Mouse (Mus musculus): ENCODE results near the gene Auh.

Gene Auh

DNA sequence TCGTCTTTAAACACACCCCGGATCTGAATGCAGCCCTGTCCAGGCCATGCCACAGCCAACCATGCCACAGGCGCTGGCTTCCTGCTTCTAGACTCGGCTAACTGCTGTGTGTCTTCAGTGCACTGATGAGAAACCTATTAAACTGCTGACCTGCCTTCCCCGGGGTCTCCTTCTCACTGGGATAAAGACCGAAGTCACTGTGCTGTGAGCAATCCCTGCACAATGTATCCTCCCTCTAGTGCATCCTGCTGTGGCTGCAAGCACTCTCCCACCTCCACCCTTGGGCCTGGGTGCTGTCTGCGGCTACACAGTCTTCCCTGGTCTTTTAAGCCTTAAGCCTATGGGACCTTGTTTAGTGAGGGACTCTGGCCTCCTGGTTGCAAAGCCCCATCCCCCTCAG, 50.7 kb downstream of the Auh start:
- no peak for DNase-seq (ENCODE audit: low spot score)

DNA sequence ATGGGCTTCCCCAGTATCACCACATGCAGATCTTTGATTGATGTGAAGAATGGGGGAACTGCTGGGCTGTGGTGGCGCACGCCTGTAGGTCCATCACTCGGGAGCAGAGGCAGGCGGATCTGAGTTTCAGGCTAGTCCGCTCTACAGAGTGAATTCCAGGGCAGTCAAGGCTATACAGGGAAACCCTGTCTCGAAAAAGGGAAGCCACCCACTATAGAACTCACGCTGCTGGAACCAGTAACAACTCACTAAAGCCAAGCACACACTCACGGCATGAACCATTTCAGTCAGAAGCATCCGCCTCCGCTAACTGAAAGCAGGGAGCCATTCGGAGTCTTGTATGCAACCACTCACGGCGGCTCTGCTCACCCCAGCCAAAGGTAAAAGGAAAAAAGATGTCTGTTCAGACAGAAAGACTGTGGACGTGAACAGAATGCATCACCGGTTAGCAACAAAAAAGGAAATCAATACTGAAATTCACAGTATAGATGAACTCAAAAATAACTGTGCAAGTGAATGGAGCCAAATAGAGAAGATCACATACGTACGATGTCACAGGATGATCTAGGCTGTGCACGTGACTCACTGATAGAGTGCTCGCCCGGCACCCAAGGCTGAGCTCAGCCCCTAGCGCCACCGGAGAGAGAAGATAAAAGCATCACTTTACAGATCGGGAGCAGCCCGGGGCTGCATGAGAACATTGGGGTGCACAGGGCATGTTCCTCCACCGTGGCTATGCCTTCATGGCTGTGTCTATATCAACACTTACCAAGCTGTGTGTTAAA, 53.7 kb downstream of the Auh start:
- DNase-seq (ENCODE audit: low spot score), result no peak

DNA sequence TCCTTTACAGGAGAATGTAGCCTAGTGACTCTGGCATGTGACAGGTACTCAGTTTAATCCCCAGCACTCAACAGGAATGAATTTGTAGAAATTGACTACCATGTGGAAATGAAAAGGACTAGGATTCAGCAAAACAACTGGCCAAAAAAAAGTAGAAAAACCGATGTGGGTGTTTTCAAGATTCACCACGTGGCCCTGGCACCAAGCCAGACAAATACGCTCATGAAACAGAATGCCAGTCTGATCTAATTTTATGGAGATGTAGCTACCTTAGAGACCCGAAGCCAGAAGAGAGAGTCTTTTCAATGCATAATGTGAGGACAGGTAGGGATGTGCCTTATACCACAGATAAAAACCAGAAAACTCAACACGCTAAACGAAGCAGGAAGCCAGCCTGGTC, 54.4 kb downstream of the Auh start:
- no peak for DNase-seq (ENCODE audit: low spot score)

DNA sequence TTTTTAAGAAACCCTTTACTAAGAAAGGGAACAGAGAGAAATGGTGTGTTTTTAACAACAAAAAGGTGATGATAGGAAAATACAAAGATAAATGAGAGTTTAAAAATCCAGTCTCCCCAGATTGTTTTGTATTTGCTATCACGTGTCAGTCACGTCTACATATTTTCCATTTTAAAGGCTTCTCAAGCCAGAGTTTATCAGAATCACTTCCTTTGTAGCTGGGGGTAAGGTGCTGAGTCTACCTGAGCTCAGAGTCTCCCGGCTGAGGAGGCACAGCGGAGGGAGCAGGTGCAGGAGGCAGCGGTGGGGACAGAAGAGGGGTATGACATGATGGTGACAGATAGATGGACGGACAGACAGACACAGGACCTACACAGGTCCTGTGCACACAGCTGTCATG, 55.1 kb downstream of the Auh start:
- no peak for DNase-seq (ENCODE audit: low spot score)

DNA sequence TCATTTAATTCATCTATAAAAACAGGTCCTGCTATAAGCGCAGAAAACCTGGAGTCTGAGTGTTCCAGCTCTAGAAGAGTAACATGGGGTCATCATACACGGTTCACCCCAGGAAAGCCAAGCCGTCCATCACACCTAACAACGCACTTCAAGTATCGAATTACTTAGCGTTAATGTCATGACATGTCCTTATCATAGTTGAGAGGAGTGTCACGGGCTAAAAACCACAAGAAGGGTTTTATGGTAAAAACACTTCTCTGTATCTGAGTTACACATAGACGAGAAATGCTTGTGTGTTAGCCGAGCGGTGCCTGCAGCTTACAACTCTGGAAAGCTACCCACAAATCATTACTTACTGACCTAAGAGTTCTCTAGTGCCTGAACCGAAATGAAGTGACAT, 55.6 kb downstream of the Auh start:
- no peak for DNase-seq (ENCODE audit: low spot score)

DNA sequence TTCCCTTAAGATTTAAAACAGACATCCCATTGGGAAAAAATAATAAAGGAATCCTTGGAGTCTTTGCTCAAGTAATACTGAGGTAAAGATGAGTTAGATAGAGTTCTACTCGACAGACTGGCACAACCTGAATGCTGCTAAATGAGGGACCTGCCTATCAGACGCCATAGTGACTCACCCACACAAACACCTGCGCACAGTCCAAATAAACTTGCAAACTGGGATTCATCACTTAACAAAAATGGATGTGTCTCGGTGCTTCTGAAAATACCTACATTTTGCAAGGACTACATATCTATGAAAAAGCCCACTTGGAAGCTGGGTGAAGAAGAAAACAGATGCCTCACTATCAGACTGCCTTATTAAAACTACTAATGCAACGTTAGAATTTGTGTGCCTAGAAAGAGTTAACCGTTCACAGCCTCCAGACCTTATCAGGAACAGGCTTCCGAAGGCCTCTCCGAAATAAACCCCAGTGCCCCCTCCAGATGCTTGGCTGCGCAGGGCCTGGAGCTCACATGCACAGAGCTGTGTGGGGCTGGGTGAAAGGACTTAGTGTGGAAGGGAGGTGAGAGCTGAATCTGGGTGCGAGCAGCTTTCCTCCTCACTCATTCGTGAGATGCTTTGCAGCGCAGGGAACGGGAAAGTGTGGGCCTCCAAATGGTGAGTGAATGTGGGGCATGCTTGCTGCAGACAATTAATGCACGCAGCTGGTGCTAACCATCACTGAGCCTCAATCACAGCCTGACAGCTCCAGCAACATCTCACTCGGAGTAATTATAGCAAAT, 63.3 kb downstream of the Auh start:
- peak; percentile 16 for DNase-seq (ENCODE audit: low spot score)

DNA sequence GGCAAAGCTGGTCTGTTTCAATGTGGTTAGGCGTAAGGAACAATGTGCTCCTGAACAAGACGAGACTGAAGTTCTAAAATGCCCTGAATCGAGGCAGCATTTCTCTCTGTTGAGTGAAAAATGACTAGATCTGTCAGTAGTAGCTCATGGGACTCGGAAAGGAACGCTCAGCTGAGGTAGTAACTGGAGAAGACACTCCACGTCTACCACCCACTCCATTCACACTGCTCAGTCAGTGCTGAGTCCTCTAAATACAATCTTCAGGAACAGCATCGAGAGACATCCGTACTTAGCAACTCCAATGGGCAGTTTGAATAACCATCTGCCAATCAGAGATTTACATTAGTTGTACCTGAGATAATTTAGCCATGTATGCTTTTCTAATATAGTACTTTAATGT, 66.0 kb downstream of the Auh start:
- DNase-seq (ENCODE audit: low spot score), result no peak

DNA sequence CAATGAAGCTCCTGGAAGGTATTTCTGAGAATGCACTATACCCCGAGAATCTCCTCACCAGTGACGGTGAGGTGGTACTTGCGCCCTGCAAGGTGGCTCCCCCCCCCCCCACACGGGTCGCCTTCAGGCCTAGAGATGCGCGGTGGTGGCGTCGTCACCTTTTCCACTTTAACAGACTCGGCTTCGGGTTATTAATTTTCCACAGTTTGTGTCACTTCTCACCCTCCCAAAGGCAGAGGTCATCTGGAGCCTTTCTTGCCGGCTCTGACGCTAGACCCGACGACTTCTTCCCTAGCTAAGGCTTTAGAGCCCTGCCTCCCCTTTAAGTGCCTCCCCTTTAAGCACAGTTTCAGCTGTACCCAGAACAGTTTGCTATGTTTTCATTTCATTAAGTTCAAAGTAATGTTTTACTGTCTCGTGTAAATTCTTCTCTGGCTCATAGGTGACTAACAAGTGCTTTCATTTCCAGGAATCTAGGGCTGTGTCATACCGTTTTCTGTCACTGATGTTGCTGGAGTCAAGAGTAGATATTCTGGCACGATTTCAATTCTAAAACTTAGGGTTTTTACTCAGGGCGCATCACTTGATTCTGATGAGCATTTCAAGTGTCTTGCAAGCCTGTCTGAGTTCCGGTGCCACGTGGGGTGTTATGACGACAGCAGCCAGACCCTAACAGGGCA, 69.3 kb downstream of the Auh start:
- no peak for DNase-seq (ENCODE audit: low spot score)

DNA sequence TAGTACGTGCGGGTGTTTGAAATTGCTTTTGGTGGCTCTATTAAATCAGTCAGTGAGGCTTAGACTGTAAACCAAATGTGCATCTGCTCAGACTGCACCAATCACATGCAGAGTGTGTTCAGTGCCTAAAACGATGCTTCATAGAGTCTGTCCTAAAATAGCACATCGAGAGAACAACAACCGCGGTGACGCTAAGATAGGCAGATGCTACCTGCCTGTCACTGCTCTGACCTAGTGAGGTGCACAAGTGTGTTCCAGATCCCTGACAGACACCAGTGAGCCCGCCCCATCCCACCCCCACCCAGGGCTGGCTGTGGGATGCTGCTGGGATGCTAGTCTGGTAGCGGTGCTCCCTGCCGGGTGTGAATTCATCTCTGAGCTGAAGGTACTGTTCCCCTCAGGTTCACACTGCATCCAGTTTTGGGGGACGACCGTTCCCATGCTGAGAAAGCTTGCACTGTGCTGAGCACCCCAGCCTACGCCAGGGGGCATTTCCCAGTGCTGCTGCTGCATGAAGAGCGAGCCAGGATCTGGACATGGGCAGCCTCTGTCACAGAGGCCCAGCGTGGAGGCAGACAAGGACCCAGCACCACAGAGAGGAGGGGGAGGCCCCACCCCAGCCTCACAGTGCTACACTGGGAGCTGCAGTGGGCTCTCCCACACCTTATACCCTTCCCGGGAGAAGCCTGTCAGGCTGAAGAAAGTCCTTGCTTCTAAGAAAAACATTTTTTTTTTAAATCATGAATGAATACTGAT, 70.2 kb downstream of the Auh start:
- DNase-seq (ENCODE audit: low spot score), result no peak

DNA sequence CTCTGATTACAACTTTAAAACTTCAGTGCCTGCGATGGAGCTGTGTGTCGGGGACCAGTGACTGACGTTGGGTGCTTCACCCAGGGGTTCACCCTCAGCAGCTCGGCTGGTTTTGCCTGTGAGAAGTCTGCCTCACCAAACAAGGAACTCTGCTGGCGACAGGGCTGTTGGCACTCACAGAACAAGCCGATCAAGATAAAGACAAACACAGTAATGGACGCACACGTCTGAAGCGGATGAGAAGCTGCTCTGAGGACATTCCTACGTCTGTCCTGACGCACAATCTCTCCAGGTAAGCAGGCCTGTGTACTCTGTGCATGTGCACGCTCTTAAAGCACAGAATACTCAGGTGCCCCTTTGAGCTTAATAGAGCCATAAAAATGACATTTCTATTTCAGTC, 71.1 kb downstream of the Auh start:
- no peak for DNase-seq (ENCODE audit: low spot score)

DNA sequence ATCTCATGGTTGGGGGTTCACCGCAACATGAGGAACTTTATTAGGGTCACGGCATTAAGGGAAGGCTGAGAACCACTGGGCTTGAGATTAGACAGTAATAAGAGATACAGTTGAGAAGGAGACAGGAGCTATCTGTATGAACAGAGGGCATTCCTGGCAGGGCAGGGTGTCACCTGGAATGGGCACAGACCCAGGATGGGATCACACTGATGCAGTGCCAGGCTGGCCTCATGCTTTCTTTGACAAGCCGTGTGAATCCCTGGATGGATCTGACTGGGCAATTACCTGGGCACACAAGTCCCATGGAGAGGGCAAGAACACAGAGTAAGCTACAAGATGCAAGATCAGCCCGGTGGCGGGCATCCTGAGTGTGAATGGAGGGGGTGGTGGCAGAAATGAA, 71.7 kb downstream of the Auh start:
- DNase-seq (ENCODE audit: low spot score), result no peak

DNA sequence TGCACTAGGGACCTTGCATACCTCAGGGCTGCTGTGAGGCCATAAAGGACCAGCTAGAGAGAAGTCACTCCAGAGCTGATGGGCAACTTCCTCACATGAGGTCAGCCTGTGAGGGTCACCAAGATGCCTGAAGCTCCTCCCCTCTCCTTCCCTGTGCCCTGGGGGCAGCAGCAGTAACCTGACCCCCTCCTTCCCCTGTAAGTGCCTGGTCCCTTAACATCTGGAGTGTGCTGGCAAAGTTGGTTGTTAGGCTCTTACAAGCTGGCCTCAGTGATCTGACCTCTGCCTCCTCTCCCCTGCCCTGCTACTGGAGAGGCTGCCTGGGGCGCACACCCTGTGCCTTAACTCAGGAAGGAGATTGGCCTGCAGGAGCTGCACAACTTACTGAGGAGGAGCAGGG, 75.9 kb downstream of the Auh start:
- no peak for DNase-seq (ENCODE audit: low spot score)

DNA sequence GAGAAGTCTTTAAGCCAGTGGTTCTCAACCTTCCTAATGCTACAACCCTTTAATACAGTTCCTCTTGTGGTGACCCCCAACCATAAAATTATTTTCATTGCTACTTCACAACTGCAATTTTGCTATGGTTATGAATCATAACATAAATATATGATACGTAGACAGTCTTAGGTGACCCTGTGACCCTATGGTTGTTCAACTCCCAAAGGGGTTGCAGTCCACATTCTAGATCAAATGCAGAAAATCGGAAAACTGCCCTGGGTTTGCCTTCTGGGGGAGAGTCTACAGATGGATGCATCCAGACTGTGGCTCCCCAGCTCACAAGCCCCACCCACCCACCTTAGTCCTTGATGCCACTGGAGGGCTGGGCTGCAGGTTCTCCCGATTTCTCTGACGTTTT, 77.6 kb downstream of the Auh start:
- no peak for DNase-seq (ENCODE audit: low spot score)

DNA sequence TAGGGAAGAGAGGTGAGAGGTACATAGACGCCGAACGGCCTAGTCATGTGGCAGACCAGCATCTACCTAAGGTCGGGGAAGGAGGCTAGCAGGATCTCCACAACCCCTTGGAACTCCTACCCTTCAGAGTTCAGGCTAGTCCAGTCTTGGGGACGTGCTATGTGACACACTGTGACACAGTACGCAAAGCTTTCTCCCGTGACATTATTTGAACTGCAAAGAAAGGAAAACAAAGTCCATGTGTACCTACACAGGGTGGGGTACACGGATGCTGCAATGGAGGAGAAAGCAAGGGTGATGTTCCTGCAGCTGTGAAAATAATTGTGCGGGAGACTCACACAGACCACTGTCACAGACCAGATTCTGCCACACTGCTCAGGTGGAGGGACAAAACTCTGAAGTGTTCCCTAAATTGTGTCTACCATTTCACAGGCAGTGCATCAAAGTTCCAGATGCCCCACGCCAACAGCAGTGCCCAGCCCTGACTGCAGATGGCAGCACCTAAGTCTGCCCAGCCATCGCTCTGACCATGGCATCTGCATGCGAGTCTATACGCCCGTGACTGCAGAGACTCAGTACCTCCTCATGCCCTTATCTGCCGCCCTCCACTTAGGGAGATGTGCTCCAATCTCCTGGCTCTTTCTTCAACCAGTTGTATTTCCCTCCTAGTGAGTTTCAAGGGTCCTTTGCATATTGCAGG, 79.3 kb downstream of the Auh start:
- no peak for DNase-seq (ENCODE audit: low spot score)

DNA sequence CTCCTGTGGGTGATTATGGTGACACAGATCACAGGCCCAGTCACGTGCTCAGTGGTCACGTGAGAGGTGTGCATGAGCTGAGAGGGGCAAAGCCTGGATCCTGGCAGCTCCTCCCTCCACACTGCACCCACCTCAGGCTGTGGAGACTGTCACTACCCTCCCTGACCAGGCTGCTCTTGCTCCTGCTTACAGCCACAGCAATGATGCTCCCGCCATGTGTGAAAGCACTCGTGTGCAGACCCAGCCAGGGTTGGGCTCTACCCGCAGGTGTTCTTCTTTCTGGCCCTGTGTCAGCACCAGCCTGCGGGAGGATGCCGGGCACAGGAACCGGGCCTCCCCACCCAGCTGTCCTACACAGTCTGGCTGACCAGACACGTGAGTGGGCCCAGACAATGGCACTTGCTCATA, 80.1 kb downstream of the Auh start:
- DNase-seq (ENCODE audit: low spot score), result no peak

DNA sequence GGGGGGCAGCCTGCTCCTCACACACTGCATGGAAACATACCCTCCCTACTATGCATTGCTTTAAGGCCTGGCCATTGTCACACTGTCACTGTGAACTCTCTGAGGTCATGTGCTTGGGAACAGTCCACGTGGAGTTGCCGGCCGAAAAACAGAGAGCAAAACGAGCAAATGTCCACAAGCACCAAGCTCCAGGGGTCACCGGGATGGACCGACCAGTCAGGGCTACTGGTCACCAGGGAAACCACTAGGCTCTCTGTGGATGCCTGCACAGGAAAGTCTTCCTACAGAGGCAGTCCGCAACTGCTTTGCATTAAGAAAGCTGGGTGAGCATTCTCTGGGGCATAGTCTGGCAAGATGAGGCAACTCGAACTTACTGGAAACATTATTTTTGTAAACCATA, 82.0 kb downstream of the Auh start:
- DNase-seq (ENCODE audit: low spot score), result no peak

DNA sequence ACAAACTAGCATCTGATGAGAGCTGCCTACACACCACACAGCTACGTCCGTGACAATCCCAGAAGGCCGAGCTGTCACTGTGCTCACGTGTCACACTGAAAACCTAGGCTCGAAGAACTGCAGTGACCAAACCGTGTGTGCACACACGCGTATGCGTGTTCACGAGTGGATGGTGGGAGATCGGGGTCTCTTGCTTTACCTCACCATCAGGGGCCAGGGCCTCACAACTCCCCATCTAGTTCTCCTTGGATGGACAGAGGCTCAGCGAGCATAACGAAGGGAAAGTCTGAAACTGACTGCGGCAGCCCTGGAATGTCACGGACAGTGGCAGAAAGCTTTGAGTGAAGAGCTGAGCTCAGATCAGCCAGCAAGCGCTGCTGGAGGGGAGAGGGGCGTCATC, 82.4 kb downstream of the Auh start:
- DNase-seq (ENCODE audit: low spot score), result no peak

DNA sequence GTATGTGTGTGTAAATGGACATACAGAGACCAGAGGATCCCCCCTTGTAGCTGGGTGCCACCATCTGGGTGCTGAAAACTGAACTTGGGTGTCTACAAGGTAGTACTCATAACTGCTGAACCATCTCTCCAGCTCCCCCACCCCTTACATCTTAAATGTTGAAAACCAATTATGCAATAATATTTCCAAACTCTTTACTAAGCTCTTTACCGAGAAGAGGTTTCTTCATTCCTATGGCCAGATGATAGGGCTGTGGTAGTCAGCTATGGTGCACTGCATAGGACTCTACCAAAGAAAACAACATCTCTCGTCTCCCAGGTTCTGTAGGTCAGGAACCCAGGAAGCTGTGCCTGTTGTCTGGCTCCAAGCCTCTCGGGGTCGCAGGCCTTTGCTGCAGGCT, 83.9 kb downstream of the Auh start:
- no peak for DNase-seq (ENCODE audit: low spot score)

DNA sequence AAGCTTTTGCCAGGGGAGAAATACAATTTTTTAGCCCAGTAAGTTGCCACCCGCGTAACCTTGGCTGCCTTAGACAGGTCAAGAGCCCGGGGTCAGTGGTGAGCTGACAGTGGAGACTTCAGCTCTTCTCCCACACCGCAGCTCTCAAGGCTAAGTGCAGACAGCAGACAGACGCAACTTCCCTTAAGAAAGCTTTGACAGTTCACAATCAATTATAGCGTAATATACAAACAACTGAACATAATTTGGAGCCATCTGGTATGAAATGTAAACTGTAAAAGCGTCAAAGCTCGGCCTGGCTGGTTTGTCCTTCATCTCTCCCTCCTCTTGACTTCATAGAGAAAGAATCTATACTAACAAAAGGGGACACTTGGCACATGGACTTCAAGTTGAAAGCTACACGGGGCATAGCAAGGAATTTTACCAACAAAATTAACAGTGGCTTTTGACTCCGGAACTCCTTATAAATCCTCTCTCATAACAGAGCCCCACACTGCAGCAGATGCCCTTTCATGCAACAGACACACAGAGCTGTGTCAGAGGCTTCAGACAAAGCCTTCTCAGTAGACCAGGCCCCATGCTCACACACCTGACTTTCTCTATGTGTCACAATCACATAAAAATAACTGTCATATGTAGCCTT, 85.8 kb downstream of the Auh start:
- DNase-seq (ENCODE audit: low spot score), result no peak

DNA sequence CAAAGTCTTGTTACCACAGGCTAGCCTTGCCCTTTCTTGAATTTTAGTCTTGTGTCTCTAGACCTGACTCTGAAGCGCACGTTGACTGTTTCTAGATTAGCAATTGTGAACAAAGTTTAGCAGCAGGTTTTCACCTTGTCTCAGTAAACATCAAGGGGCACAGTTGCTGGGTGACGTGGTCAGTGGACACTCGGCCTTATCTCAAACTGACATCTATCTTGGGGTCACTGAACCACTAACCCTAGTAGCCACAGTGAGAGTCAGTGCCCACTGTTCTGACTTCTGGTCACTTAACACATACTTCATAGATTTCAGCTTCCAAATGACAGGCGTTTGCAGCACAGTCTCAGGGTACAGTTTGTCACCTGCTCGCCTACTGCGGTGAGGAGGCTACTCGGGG, 93.2 kb downstream of the Auh start:
- DNase-seq (ENCODE audit: low spot score), result no peak

DNA sequence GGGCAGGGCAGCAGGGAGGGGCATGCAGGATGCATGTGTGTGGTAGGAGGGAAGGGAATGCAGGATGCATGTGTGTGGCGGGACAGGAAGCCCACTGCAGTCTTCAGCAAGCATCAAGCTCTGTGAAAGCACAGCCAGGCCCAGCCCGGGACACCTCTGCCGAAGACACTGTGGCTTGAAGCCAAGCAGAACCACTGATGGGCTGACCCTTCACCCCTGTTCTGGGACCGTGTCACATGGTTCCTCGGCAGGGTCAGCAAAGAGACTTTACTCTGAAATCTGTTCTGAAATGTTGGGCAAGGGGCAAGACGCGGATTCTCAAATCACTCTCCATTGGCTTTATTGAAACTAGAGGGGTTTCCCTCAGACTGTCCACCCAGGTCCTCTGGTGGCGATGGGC, 94.9 kb downstream of the Auh start:
- no peak for DNase-seq (ENCODE audit: low spot score)

Measured in yolk sac, embryonic 10.5 days (tissue).